Mouse (Mus musculus) frontal cortex, postnatal 36 days (tissue): ENCODE measurements around the gene Pum2.

Experiments used
- DNase-seq, 2 experiments: peaks; one replicate each; pipeline ENCODE4 v3.0.0; 2022; ENCODE audit warnings: low spot score in 2 of 2

The Pum2 gene

DNA sequence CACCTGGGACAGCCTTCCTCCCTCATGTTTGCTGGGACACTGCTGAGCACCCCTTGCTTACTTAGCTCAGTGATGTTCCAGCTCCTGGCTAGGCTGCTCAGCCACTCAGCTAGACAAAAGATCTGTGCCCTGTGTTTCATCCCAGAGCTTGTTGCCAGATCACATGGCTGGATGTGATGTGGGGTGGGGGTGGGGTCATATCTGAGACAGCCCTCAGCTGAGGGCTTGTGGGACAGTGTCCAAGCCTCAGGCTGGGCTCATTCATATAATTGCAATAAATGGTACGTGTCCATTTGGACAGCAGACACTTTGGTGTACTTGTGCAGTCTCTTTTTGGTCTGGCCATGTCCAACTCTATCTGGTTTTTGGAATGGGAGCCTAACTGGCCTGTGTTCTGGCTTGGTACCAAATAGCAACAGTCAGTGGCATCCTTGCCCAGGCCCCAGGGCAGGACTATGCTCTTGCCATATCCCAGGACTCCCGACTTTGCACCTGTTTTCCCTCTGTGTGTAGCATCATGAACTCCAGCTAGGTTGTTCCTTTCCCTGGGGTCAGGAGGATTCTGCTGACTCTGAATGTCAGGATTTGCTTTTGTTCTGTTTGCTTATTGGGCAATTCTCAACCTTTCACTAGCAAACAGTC, 119.6 kb downstream of the Pum2 start:
- no peak for DNase-seq

DNA sequence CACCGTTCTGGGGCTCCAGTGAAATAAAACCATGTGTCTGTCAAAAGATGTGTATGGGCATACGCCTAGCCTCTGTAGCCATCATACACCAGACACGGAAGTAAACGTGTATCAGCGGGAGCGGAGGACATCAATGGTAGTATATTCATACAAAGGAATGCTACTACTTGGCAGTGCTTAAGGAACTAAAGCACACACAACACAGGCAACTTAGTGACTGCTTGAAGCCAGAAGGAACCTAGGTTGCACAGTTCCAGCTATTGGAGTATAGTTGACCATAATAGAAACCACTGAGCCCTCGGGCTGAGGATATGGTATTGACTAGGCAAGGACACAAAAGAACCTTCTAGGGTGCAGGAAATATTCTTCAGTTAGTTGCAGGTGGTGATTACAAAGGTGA, 124.0 kb downstream of the Pum2 start:
- no peak for DNase-seq

DNA sequence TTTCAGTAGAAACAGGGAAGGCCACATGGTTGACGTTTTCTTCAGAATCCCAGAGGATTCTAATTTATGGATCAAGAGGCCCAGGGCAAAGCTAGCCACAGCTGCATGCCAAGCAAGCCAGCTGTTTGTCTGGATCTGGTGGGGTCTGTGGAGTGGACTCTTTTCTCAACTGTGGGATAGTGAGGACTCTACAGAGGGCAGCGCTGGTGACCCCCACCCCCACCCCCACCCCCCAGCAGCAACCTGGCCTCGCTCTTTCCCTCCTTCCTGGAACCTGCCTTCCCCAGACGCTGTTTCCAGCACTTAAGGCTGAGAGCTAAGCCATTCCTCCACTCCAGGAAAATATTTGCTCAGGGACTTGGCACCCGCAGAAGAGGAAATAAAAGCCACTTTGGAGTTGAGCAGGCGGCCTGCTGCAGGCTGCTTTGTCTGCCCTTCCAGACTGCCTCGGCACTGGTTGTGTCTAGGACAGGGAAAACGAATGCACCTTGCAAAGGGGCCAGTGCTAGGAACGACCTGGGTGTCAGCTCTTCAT, 124.6 kb downstream of the Pum2 start:
- DNase-seq, result no peak
